Mouse (Mus musculus) thymus, adult 2 months (tissue): ENCODE data around the gene St3gal6.

ENCODE experiments used
- CTCF ChIP-seq: fragments of 200-500 bp; IDR thresholded peaks from 2 replicates; pipeline ENCODE4 v1.5.1; 2012; ENCODE audit warnings: mild to moderate bottlenecking, control low read depth, low read length, moderate library complexity, borderline replicate concordance; ENCODE audit not compliant: control insufficient read depth, poor library complexity, insufficient read depth; ENCODE audit errors: extremely low read depth
- POLR2A ChIP-seq: fragments of 200-500 bp; IDR thresholded peaks from 2 replicates; pipeline ENCODE4 v1.6.1; 2012; ENCODE audit warnings: mild to moderate bottlenecking, low read length, control low read depth, moderate library complexity; ENCODE audit not compliant: control insufficient read depth, poor library complexity, insufficient read depth; ENCODE audit errors: extremely low read depth

DNA sequence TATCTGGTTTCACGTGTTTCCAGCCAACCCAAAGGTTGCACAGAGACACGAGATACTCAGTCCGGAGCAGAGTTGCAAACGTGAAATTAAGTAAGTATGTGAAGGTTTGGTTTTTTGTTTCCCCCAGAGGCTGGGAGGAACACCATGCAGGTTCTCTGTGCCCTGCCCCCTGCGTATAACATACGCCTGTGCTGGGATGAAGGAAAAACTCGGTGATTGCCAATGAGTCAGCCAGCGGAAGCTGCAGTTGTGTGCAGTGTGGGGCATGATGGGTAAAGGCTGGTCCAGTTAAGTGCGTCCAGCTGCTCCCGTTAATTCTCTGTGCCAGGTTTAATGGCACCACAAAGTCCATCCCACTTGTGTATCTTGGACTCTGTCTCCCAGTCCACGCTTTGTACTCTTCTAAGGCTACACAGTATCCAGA lies 4.4 kb downstream of the St3gal6 start:
- TF ChIP-seq CTCF = no peak
- no peak for TF ChIP-seq POLR2A
